Mouse (Mus musculus): ENCODE results near the gene Wars2. TPM values are rescaled to one million over a fixed set of nuclear protein-coding genes. Genes with fewer than 3 reads are reported as not detected.

The Wars2 gene
- 10 to 100 TPM; 11.8 to 12.6 TPM for total RNA-seq (2023)

GRCm38 (mm10) chr3:99140940-99141854, at the start of gene Wars2:
Gene Wars2 (plus strand): TSS chr3:99141068.

GRCm38 (mm10) chr3:99240213-99240720, 99.4 kb downstream of the Wars2 start, which contains the start of gene Tbx15:
Gene Tbx15 (plus strand): TSS chr3:99240381.

Other genes with a start within 250 kb of the Wars2 start
- not detected for gene Hao2, start 247.8 kb upstream of the Wars2 start, total RNA-seq (2023)
- not detected for gene Tbx15, start 99.3 kb downstream of the Wars2 start, total RNA-seq (2023)

Data from T-cell, adult 66 days (primary cell).